Mouse (Mus musculus) forebrain, embryonic 16.5 days (tissue): Measurements from ENCODE around the gene Cldn7. TPM values are rescaled to one million over a fixed set of nuclear protein-coding genes. Genes with fewer than 3 reads are reported as not detected.
A peak's percentile ranks its signal among the peaks of the same experiment; 100 is the strongest.
"Not testable (repeated sequence)": the region's sequence is repeated elsewhere in the genome, so short reads cannot be mapped to it uniquely, and the experiment has no call there.

Experiments used
- ATAC-seq: fragments of 200-750 bp; cut with Nextera tagmentation; 2 replicates; pipeline ENCODE4 v1.8.0; 2017; ENCODE audit warnings: mild to moderate bottlenecking, moderate library complexity
- H3K27ac ChIP-seq: fragments of 300-500 bp; sonication (generic); 2 replicates; pipeline ENCODE4 v1.5.1; 2014; ENCODE audit warnings: low read length, control low read depth
- H3K27me3 ChIP-seq: fragments of 300-500 bp; sonication (generic); replicated peaks from 2 replicates; pipeline ENCODE4 v1.6.1; 2014; ENCODE audit warnings: low read length; ENCODE audit not compliant: control insufficient read depth, insufficient read depth
- H3K36me3 ChIP-seq: fragments of 300-500 bp; sonication (generic); 2 replicates; pipeline ENCODE4 v1.6.1; 2014; ENCODE audit not compliant: control insufficient read depth, insufficient read depth
- H3K4me1 ChIP-seq: fragments of 300-500 bp; sonication (generic); replicated peaks from 2 replicates; pipeline ENCODE4 v1.6.1; 2014; ENCODE audit warnings: low read length; ENCODE audit not compliant: control insufficient read depth, insufficient read depth
- H3K4me2 ChIP-seq: fragments of 300-500 bp; sonication (generic); 2 replicates; pipeline ENCODE4 v1.6.1; 2014; ENCODE audit warnings: mild to moderate bottlenecking, low read length, control low read depth
- H3K4me3 ChIP-seq: fragments of 300-500 bp; sonication (generic); replicated peaks from 2 replicates; pipeline ENCODE4 v1.5.1; 2014; ENCODE audit warnings: mild to moderate bottlenecking, low read length, control low read depth
- H3K9ac ChIP-seq: fragments of 300-500 bp; sonication (generic); replicated peaks from 2 replicates; pipeline ENCODE4 v1.6.1; 2014; ENCODE audit warnings: low read depth, low read length, control low read depth
- H3K9me3 ChIP-seq: fragments of 300-500 bp; sonication (generic); 2 replicates; pipeline ENCODE4 v1.6.1; 2016; ENCODE audit warnings: low read length; ENCODE audit not compliant: control insufficient read depth
- WGBS: fragments of 180-500 bp; shearing (Covaris S2); extraction: QIAGEN DNeasy Blood & Tissue Kit; methylation state at CpG from one replicate; pipeline ENCODE4 v1.1.7; 2014; 5-methylcytosine and 5-hydroxymethylcytosine counted together
- polyA plus RNA-seq: library from polyadenylated mRNA; unstranded; fragments of >200 nt; fragmentation: Nextera tagmentation; extraction: Ambion mirVana; gene quantifications from 2 replicates; pipeline ENCODE4 v1.2.1, GENCODE M21; 2015

The Cldn7 gene
- polyA plus RNA-seq, 1 experiment from 2014 or later = not detected

- Histone ChIP-seq H3K4me2 (peak overlapping the region; percentile 61), H3K36me3 (no peaks in the 10 kb centered on the region), H3K4me1 (peaks cover 17% of the 10 kb centered on the region), H3K9ac (no peak overlapping the region; the same call in 1 of the 2 replicates), H3K9me3 (no peaks in the 10 kb centered on the region), H3K4me3 (peak overlapping the region; percentile 53), H3K27ac (peak overlapping the region; percentile 55; the same call in 1 of the 2 replicates), H3K27me3 (no peaks in the 10 kb centered on the region)
- 0% methylated on average over 14 of the region's 14 CpGs for WGBS
- peak; percentile 60 for ATAC-seq
Observed at GRCm38 (mm10) chr11:69948763-69949150, 15.8 kb upstream of the Cldn7 start.

GRCm38 (mm10) chr11:69950807-69951459 is 13.6 kb upstream of the Cldn7 start:
- Histone ChIP-seq H3K4me2 (no peak overlapping the region), H3K36me3 (no peaks in the 10 kb centered on the region), H3K4me3 (no peak overlapping the region), H3K27ac (no peak overlapping the region), H3K27me3 (no peaks in the 10 kb centered on the region), H3K4me1 (peaks cover 17% of the 10 kb centered on the region), H3K9ac (no peak overlapping the region), H3K9me3 (no peaks in the 10 kb centered on the region)
- WGBS = 45% methylated on average over 4 of the region's 4 CpGs
- no peak for ATAC-seq

- no peak for ATAC-seq
- WGBS = 47% methylated on average over 1 of the region's 1 CpGs
Observed at GRCm38 (mm10) chr11:69952274-69952673, 12.3 kb upstream of the Cldn7 start.

DNA sequence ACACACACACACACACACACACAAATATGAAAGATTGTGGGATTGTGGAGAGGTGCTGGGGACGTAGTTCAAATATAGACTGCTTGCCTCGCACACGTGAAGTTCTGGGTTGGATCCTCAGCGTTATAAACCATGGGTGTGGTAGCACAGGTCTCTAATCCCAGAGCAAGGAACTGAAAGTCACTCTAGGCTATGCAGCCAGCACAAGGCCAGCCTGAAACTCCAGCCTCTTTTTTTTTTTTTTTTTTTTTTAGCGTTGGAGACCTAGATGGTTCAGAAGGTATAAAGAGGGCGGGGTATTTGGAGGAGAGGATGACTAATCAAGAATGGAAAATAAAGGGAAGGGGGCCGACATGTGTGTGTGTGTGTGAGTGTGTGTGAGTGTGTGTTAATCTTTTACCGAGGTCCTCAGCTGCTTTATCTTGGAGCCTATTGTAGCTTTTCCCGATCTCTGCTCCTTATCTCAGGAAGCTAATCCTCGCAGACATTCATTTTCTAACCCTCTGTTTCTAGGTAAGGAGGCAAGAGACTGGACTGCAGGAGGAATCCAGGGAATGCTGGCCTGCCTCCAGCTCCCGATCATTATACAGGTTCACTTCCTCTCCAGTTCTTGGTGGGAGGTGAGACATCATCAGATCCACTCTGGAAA is 11.2 kb upstream of the Cldn7 start:
- Histone ChIP-seq H3K4me1 (peaks cover 4% of the 10 kb centered on the region), H3K27ac (no peak overlapping the region), H3K4me3 (no peak overlapping the region), H3K36me3 (no peaks in the 10 kb centered on the region), H3K9ac (no peak overlapping the region), H3K27me3 (no peaks in the 10 kb centered on the region), H3K4me2 (no peak overlapping the region), H3K9me3 (no peaks in the 10 kb centered on the region)
- 71% methylated on average over 11 of the region's 11 CpGs for WGBS
- no peak for ATAC-seq

More at GRCm38 (mm10) chr11:69952274-69952673, 12.3 kb upstream of the Cldn7 start:
- H3K4me1 ChIP-seq = peaks cover 15% of the 10 kb centered on the region
- H3K4me2 ChIP-seq = no peak overlapping the region
- H3K27ac ChIP-seq = no peak overlapping the region
- no peak overlapping the region for H3K4me3 ChIP-seq
- H3K36me3 ChIP-seq = no peaks in the 10 kb centered on the region
- H3K27me3 ChIP-seq = no peaks in the 10 kb centered on the region
- no peak overlapping the region for H3K9ac ChIP-seq
- H3K9me3 ChIP-seq = no peaks in the 10 kb centered on the region

DNA sequence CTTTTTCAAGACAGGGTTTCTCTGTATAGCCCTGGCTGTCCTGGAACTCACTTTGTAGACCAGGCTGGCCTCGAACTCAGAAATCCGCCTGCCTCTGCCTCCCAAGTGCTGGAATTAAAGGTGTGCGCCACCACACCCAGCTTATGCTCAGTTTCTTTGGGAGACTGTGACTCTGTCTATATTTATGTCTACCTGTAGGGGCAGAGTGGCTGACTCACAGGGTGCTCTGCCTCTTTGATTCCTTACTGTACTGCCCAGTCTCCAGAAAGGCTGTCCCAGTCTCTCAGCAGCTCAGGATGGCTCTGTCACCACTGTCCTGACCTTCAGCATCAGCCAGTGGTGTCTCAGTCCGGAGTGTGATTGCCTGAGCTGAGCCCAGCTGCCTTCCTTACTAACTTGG is 9.0 kb upstream of the Cldn7 start:
- H3K9me3 ChIP-seq, H3K9ac ChIP-seq, H3K36me3 ChIP-seq, H3K27ac ChIP-seq, H3K4me3 ChIP-seq, ATAC-seq, H3K27me3 ChIP-seq, H3K4me1 ChIP-seq, H3K4me2 ChIP-seq: not testable (repeated sequence)
- WGBS = 74% methylated on average over 4 of the region's 4 CpGs

DNA sequence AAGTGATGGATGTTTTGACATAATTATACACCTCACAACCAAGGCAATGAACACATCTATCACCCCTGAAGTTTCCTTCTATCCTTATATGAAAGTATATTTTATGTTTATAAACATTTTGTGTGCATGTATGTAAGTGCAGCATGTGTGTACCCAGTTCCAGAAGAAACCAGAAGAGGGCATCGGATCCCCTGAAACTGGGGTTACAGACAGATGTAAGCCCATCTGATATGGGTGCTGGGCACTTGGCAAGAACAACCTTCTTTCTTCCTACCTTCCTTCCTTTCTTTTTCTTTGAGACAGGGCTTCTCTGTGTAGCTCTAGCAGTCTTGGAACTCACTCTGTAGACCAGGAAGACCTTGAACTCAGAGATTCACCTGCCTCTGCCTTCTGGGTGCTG is 8.4 kb upstream of the Cldn7 start:
- ATAC-seq = no peak
- Histone ChIP-seq H3K36me3 (no peaks in the 10 kb centered on the region), H3K27me3 (no peaks in the 10 kb centered on the region), H3K4me1 (no peaks in the 10 kb centered on the region), H3K27ac (no peak overlapping the region), H3K4me2 (no peak overlapping the region), H3K9ac (no peak overlapping the region), H3K4me3 (no peak overlapping the region), H3K9me3 (no peaks in the 10 kb centered on the region)
- WGBS = 77% methylated on average over 1 of the region's 1 CpGs

DNA sequence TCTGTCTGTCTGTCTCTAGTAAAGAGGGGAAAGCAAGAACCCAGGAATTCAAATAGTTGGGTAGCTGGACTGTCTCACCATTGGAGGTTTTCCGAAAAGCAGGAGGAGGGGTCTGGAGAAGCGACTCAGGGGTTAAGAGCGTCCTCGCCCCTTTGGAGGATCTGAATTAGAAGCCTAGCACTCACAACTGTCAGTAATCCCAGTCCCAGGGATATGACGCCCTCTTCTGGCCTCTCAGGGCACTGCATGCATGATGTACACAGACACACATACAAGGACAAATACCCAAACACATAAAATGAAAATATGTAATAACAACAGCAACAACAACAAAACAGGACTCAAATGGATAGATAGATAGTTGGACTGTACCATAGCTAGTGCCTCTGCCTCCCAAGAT is 4.0 kb upstream of the Cldn7 start:
- H3K27me3 ChIP-seq = peaks cover 28% of the 10 kb centered on the region
- ATAC-seq = no peak
- no peaks in the 10 kb centered on the region for H3K9me3 ChIP-seq
- WGBS = 22% methylated on average over 5 of the region's 5 CpGs
- no peak overlapping the region for H3K4me2 ChIP-seq
- no peak overlapping the region for H3K4me3 ChIP-seq
- H3K9ac ChIP-seq = no peak overlapping the region
- H3K27ac ChIP-seq = no peak overlapping the region
- no peaks in the 10 kb centered on the region; the same call in 1 of the 2 replicates for H3K4me1 ChIP-seq
- no peaks in the 10 kb centered on the region for H3K36me3 ChIP-seq

GRCm38 (mm10) chr11:69961841-69962240 is 2.7 kb upstream of the Cldn7 start:
- ATAC-seq = no peak
- Histone ChIP-seq H3K27ac (no peak overlapping the region), H3K9me3 (no peaks in the 10 kb centered on the region), H3K36me3 (no peaks in the 10 kb centered on the region), H3K4me1 (peaks cover 5% of the 10 kb centered on the region), H3K4me2 (no peak overlapping the region), H3K27me3 (peaks cover 38% of the 10 kb centered on the region), H3K4me3 (no peak overlapping the region), H3K9ac (no peak overlapping the region)
- 48% methylated on average over 5 of the region's 5 CpGs for WGBS

- Histone ChIP-seq H3K27ac (no peak overlapping the region), H3K4me2 (no peak overlapping the region), H3K4me3 (no peak overlapping the region; the same call in 1 of the 2 replicates), H3K36me3 (peaks cover 17% of the 10 kb centered on the region), H3K4me1 (peaks cover 6% of the 10 kb centered on the region), H3K9ac (no peak overlapping the region), H3K9me3 (no peaks in the 10 kb centered on the region), H3K27me3 (peaks cover 52% of the 10 kb centered on the region)
- ATAC-seq = no peak
- WGBS = 2% methylated on average over 49 of the region's 49 CpGs
Observed at GRCm38 (mm10) chr11:69965271-69966005, 859 bp downstream of the Cldn7 start.
